Mouse (Mus musculus) limb, embryonic 10.5 days (tissue): Measurements from ENCODE around the gene Grifin. TPM values are rescaled to one million over a fixed set of nuclear protein-coding genes. Genes with fewer than 3 reads are reported as not detected.
A peak's percentile ranks its signal among the peaks of the same experiment; 100 is the strongest.

Source experiments
- DNase-seq: peaks from one replicate; pipeline ENCODE4 v3.0.0-alpha.2; 2017; ENCODE audit warnings: low spot score
- H3K27ac ChIP-seq: fragments of 300-500 bp; sonication (generic); 2 replicates; pipeline ENCODE4 v1.5.1; 2016; ENCODE audit warnings: mild to moderate bottlenecking
- H3K27me3 ChIP-seq: fragments of 300-500 bp; sonication (generic); 2 replicates; pipeline ENCODE4 v1.6.1; 2016; ENCODE audit warnings: low read depth, mild to moderate bottlenecking; ENCODE audit not compliant: poor library complexity, severe bottlenecking
- H3K36me3 ChIP-seq: fragments of 300-500 bp; sonication (generic); 2 replicates; pipeline ENCODE4 v1.6.1; 2016; ENCODE audit warnings: mild to moderate bottlenecking, moderate library complexity
- H3K4me1 ChIP-seq: fragments of 300-500 bp; sonication (generic); 2 replicates; pipeline ENCODE4 v1.6.1; 2016
- H3K4me3 ChIP-seq: fragments of 300-500 bp; sonication (generic); 2 replicates; pipeline ENCODE4 v1.5.1; 2016; ENCODE audit warnings: mild to moderate bottlenecking, moderate library complexity
- H3K9me3 ChIP-seq: fragments of 300-500 bp; sonication (generic); replicated peaks from 2 replicates; pipeline ENCODE4 v1.6.1; 2016; ENCODE audit warnings: mild to moderate bottlenecking
- WGBS: fragments of 180-500 bp; shearing (Covaris S2); methylation state at CpG from one replicate; pipeline ENCODE4 v1.1.7; 2016; 5-methylcytosine and 5-hydroxymethylcytosine counted together
- polyA plus RNA-seq: library from polyadenylated mRNA; unstranded; fragments of >200 nt; fragmentation: Nextera tagmentation; extraction: Ambion mirVana; gene quantifications from 2 replicates; pipeline ENCODE4 v1.2.1, GENCODE M21; 2016

Gene Grifin
- not detected in 2 replicates for polyA plus RNA-seq

DNA sequence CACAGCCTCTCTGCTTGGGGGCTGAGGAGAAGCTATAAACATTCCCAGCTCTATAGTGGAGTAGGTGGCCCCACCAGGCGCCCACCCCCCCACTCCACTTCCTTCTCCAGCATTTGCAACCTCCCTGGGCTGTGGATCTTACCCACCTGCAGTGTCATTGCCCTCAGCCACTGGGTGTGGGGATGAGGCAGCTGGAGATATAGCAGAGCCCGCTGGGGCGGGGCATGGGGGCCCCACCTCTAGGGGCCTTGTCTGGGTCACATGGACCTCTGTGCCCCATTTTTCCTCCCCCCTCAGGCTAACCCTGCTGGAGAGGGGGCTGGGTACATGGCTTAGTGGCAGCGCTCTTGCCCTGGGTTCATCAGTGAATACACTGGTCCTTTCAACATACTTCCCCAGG, at the start of gene Grifin:
Gene Grifin, minus strand, starts transcription at position 176 of the 400 bp plus-strand sequence.
- Histone ChIP-seq H3K4me1 (peaks cover 56% of the 10 kb centered on the region), H3K27ac (0 out of 2 replicates have a peak within 1 kb of the TSS, but pooled peaks have one; percentile 28), H3K36me3 (no peaks in the 10 kb centered on the region), H3K27me3 (0 out of 2 replicates have a peak, but pooled peaks cover 4% of the 10 kb centered on the region), H3K4me3 (no peak within 1 kb of the TSS), H3K9me3 (no peaks in the 10 kb centered on the region)
- WGBS, result 79% methylated on average over 4 of the region's 4 CpGs
- DNase-seq, result no peak

DNA sequence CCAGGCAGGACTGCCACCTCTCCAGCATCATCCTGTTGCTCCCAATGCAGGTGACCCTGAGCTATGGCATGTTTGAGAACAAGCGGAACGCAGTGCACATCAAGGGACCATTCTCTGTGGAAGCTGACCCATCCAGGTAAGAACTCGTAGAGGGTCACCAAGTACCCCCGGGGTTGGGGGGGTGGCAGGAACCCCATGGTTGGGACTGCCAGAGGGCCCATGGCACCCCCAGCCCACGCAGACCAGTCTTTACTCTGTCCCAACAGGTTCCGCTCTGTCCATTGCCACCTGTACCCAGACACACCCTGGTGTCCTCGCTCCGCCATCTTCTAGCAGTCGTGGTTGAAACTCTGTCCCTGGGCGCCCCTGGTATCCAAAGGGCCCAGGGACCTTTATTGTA, 49.3 kb upstream of the Grifin start:
- no peak for DNase-seq
- no peaks in the 10 kb centered on the region for H3K9me3 ChIP-seq
- peaks cover 41% of the 10 kb centered on the region for H3K4me1 ChIP-seq
- no peak overlapping the region for H3K27ac ChIP-seq
- 95% methylated on average over 10 of the region's 10 CpGs for WGBS
- no peak overlapping the region for H3K4me3 ChIP-seq
- 0 out of 2 replicates have a peak, but pooled peaks cover 9% of the 10 kb centered on the region for H3K36me3 ChIP-seq
- H3K27me3 ChIP-seq, result peaks cover 44% of the 10 kb centered on the region

DNA sequence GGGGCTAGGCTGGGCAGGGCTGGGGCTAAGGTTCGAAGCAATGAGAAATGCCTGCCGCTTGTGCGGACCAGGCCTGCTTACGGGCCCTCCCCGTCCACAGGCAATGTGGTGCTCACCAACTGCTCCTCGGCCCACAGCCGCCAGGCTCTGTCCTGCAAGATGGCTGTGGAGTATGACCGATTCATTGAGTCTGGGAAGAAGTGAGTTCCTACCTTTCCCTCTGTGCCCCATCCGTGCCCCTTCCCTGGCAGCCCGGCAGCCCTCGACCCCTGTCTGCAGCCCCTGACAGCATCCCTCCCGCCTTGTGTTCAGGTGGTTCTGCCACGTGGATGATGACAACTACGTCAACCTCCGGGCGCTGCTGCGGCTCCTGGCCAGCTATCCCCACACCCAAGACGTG, 47.3 kb upstream of the Grifin start:
- Histone ChIP-seq H3K27me3 (peaks cover 63% of the 10 kb centered on the region), H3K27ac (peak overlapping the region; percentile 57), H3K4me3 (peak overlapping the region; percentile 60; the same call in 1 of the 2 replicates), H3K36me3 (0 out of 2 replicates have a peak, but pooled peaks cover 9% of the 10 kb centered on the region), H3K9me3 (no peaks in the 10 kb centered on the region), H3K4me1 (peaks cover 60% of the 10 kb centered on the region)
- no peak for DNase-seq
- 64% methylated on average over 18 of the region's 18 CpGs for WGBS

DNA sequence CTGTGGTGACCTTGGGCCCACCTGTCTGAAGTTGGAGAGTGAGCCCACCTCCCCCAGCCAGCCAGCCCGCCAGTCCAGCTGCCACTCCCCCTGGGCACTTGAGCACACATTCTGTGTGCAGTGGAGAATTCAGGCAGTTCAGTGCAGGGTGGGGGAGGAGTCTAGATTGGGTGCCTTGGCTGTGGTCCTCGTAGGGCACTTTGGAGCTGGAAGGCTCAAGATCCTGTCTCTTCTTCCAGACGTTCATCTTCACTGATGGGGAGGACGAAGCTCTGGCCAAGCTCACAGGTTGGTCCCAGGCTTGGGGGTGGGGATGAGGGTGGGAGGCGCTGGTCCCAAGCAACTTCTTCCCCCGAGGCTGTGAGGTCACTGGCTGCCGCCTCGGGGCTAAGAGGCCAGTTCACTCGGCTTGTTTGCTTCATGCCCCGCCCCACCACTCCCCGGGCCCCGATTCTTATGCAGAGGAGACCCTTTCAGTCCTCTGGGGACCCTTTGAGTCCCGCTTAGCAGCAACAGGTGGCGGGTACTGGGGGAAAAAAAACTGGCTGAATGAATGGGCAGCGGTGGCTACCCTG, 46.8 kb upstream of the Grifin start:
- Histone ChIP-seq H3K27me3 (peaks cover 68% of the 10 kb centered on the region), H3K27ac (peak overlapping the region; percentile 57), H3K36me3 (0 out of 2 replicates have a peak, but pooled peaks cover 9% of the 10 kb centered on the region), H3K9me3 (no peaks in the 10 kb centered on the region), H3K4me1 (peaks cover 63% of the 10 kb centered on the region), H3K4me3 (peak overlapping the region; percentile 60)
- peak; percentile 58 for DNase-seq
- WGBS, result 28% methylated on average over 15 of the region's 15 CpGs

DNA sequence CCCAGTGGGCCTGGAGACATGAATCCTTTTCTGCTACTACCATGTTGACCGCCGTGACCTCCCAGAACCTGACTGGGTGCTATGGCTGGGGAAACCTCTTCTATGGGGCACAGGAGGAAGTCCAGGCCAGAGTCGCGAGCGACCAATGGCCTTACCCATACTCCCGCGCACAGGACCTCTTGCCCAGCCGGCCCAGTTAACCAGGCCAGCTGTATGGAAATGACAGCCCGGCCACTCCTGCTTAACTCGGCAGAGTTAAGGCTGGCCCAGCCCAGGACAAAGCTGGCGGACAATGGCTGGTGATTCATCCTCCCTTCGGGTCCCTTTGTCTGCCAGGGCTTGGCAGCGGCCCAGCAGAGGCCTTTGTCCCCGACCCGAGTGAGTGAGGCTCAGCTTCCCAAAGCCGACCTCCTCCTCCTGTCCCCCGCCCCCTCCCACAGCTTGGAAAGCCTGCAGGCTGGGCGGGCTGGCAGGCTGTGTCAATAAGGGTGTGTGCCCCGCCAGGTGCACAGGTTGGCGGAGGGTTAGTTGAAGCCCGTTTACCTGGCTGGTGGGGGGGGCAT, 46.2 kb upstream of the Grifin start:
- DNase-seq, result peak; percentile 61
- H3K9me3 ChIP-seq, result no peaks in the 10 kb centered on the region
- peak overlapping the region; percentile 57 for H3K27ac ChIP-seq
- peaks cover 74% of the 10 kb centered on the region for H3K27me3 ChIP-seq
- 11% methylated on average over 21 of the region's 21 CpGs for WGBS
- H3K36me3 ChIP-seq, result 0 out of 2 replicates have a peak, but pooled peaks cover 9% of the 10 kb centered on the region
- peaks cover 64% of the 10 kb centered on the region for H3K4me1 ChIP-seq
- peak overlapping the region; percentile 60 for H3K4me3 ChIP-seq

DNA sequence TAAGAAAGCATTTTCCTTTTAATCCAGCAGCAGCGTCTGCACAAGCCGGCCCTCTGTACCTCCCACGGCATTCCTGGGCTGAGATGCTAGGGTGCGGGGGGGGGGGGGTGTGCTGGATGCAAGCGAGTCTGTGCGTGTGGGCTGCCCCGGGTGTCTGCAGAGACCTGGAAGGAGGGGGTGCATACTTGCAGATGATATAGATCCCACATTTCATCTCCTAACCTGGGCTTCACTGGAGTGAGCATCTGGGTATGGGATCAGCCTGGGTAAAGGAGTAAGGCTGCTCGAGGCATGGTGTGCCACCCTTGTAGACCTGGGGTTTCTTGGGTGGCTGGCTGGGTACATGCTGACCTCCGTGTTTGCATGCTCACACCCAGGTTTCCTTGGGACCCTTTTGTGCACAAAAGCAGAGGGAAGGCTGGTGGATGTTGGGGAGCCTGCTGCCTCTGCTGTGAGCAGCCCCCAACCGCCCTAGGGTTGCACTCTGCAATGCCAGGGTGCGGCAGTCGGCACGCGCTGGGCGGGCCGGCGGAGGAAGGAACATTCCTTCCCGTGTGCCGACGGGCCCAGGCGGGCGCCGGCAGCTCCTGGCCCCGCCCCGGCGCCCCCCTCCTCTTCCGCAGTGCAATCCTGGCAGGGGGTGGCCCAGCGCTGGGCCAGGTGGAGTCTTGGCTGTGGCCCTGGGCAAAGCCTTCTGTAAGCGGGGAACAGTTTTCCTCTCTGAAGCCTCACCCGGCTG, 45.6 kb upstream of the Grifin start:
- Histone ChIP-seq H3K27ac (peak overlapping the region; percentile 57), H3K27me3 (peaks cover 81% of the 10 kb centered on the region), H3K36me3 (0 out of 2 replicates have a peak, but pooled peaks cover 9% of the 10 kb centered on the region), H3K9me3 (no peaks in the 10 kb centered on the region), H3K4me3 (peak overlapping the region; percentile 60), H3K4me1 (peaks cover 70% of the 10 kb centered on the region)
- DNase-seq, result peak; percentile 60
- 2% methylated on average over 30 of the region's 30 CpGs for WGBS

DNA sequence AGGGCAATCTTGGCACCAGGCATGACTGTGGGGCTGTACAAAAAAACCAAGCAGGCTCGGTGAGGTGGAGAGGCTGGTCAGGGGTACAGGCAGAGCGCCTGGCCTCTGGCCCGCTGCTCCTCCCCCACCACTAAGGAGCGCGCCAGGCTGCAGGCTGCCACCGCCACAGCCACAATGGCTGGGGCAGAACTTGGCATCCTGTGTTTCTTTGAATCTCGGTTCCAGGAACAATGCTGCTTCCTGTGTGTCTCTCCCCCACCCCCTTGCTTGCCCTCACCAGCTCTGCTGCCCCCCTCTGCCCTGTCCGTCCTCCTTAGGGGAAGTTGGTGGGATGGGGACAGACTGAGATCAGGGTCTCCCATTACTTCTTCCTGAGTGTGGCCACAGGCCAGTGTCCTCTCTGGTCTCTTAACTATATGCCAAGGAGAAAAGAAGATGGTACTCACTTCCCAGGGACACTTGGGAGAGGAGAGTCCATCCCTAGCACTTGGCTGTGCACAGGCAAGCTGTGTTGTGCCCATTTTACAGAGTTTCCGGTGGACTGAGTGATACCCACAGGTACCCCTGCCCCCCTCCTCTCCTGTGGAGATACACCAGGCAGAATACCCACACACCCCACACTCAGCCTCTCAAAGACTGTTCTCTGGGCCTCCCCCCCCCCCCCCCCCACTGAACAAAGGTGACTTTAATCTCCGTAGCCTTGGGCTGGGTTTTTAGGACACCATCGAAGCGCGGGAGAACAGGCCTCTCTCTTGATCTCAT, 44.8 kb upstream of the Grifin start:
- WGBS, result 14% methylated on average over 13 of the region's 13 CpGs
- peaks cover 88% of the 10 kb centered on the region for H3K27me3 ChIP-seq
- no peaks in the 10 kb centered on the region for H3K9me3 ChIP-seq
- 0 out of 2 replicates have a peak, but pooled peaks cover 7% of the 10 kb centered on the region for H3K36me3 ChIP-seq
- peak overlapping the region; percentile 57 for H3K27ac ChIP-seq
- H3K4me3 ChIP-seq, result peak overlapping the region; percentile 60
- no peak for DNase-seq
- peaks cover 76% of the 10 kb centered on the region for H3K4me1 ChIP-seq

DNA sequence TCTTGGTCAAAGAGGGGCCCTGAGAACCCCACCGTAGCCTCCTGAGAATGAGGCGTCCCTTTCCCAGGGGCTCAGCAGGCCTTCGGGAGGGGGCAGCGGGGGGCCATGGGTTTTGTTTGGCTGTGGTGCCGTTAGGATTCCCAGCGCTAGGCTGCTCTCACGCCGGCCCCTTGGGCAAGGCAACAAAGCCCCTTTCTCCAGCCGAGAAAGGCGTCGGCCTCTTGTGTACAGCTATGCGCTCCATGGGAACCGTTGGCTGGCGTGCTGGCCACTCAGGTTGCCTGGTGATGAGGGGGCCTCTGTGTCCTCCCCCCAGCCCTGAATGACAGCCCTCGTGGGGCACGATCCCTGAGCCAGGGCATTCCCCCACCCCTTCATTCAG, 43.8 kb upstream of the Grifin start:
- Histone ChIP-seq H3K36me3 (0 out of 2 replicates have a peak, but pooled peaks cover 2% of the 10 kb centered on the region), H3K27me3 (peaks cover 96% of the 10 kb centered on the region), H3K4me1 (peaks cover 76% of the 10 kb centered on the region), H3K9me3 (no peaks in the 10 kb centered on the region), H3K4me3 (peak overlapping the region; percentile 60), H3K27ac (peak overlapping the region; percentile 57)
- 4% methylated on average over 16 of the region's 16 CpGs for WGBS
- DNase-seq, result peak; percentile 58

DNA sequence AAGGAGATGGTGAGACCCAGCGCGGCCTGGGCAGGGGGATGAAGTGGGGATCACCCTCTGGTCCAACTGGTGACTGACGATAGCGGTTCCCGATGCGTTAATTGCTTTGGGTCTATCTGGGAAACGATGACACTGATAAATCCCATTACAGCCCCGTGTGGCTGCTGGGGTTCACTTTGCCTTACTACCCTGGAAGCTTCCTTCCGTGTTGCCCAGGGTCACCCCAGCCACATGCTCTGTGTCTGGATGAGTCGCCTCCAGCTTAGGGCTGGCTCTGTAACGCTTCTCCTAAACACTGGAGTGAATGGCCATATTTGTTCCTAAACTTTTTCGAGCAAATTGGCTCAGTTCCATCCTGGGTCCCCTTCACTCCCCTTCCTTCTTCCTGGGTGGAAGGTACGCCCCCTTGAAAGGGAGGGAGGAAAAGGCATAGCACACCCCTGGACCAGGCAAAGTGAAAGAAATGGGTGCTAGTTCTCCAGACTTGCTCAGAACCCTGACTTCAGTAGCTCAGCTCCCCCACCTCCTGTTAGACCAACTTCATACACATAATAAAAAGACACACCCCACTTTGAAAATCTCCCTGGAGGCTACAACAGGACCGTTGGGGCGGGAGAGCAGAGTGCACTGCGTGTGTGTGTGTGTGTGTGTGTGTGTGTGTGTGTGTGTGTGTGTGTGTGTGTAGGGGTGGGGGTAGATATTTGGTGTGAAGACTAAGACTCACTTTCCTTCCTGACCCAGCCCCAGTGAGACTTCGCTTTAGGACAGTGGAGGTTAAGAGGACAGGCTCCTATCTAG, 43.2 kb upstream of the Grifin start:
- peaks cover 76% of the 10 kb centered on the region for H3K4me1 ChIP-seq
- DNase-seq, result no peak

DNA sequence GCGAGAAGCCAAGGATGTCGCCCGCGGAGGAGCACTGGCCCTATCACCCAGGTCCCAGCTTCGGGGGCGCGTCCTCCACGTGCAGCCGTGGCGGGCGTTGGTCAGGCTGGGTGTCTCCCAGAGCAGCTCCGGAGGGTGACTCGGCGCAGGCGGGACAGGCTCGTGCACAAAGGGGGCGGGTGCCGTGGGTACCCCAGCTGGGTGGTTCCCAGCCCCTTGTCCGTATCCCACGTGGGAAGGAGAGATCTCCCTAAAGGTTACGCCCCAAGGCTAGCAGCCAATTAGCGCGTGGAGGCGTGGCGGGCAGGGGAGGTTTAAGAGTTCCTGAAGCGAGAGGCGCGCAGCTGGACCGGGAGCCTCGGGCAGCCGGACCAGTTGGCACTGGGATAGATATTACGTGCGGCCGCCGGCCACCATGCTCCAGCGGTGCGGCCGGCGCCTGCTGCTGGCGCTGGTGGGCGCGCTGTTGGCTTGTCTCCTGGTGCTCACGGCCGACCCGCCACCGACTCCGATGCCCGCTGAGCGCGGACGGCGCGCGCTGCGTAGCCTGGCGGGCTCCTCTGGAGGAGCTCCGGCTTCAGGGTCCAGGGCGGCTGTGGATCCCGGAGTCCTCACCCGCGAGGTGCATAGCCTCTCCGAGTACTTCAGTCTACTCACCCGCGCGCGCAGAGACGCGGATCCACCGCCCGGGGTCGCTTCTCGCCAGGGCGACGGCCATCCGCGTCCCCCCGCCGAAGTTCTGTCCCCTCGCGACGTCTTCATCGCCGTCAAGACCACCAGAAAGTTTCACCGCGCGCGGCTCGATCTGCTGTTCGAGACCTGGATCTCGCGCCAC, 42.3 kb upstream of the Grifin start, which contains the start of gene Lfng:
Gene Lfng, plus strand, starts transcription at position 320 of the 835 bp plus-strand sequence.
- WGBS, result under 1% methylated on average over 91 of the region's 91 CpGs
- Histone ChIP-seq H3K9me3 (no peaks in the 10 kb centered on the region), H3K36me3 (no peaks in the 10 kb centered on the region), H3K27me3 (peaks cover 83% of the 10 kb centered on the region), H3K27ac (peak within 1 kb of the TSS; percentile 75), H3K4me3 (peak within 1 kb of the TSS; percentile 60), H3K4me1 (peaks cover 78% of the 10 kb centered on the region)
- peak; percentile 89 for DNase-seq

More for the DNA sequence above, 43.2 kb upstream of the Grifin start:
- WGBS, result 2% methylated on average over 17 of the region's 17 CpGs
- Histone ChIP-seq H3K9me3 (no peaks in the 10 kb centered on the region), H3K27me3 (peaks cover 91% of the 10 kb centered on the region), H3K36me3 (0 out of 2 replicates have a peak, but pooled peaks cover under 1% of the 10 kb centered on the region), H3K4me3 (peak overlapping the region; percentile 60), H3K27ac (peak overlapping the region; percentile 75)

DNA sequence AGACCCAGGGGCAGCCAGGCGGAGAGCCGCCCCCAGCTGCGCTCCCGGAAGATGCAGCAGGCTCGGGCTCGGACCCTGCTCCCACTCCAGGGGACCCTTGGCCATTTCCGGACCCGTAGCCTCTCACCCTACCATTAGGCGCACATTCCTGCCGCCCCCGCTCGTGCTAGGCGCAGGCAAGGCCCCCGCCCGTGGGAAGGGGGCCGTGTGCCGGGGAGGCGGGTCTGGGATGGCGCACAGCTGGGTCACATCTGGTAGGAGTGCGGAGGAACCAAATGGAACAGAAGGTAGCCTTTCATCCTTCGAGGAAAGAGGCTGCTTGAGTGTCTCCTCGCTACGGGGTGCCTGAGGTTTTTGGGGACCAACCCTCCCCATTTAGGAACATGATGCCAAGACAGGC, 41.5 kb upstream of the Grifin start:
- H3K4me3 ChIP-seq, result peak overlapping the region; percentile 60
- H3K36me3 ChIP-seq, result no peaks in the 10 kb centered on the region
- H3K4me1 ChIP-seq, result peaks cover 70% of the 10 kb centered on the region
- WGBS, result under 1% methylated on average over 23 of the region's 23 CpGs
- no peaks in the 10 kb centered on the region for H3K9me3 ChIP-seq
- H3K27me3 ChIP-seq, result peaks cover 75% of the 10 kb centered on the region
- peak; percentile 67 for DNase-seq
- H3K27ac ChIP-seq, result peak overlapping the region; percentile 21; the same call in 1 of the 2 replicates
